Mouse (Mus musculus): ENCODE results near the gene Olfr765. TPM values are rescaled to one million over a fixed set of nuclear protein-coding genes. Genes with fewer than 3 reads are reported as not detected.
"Not testable (repeated sequence)": the region's sequence is repeated elsewhere in the genome, so short reads cannot be mapped to it uniquely, and the experiment has no call there.

Gene Olfr765
- not detected for total RNA-seq (2021)

DNA sequence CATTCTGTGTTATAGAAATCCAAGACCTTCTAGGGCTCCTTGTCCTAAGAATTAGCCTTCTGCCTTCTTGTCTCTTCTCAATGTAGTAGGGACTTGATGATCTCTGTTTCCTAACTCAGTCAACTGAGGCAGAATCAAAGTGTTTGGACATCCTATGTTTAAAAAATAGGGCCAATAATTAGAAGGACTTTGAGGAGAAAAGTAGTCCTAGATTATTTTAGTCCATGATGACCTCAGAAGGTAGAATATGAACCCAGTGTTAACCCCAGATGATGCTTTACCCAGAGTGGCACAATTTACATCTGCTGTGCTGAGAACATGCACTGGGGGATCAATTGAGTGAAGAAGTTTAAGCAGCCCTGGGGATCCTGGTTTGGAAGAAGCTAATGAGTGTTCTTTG, at the start of gene Olfr765:
Gene Olfr765 (minus strand): TSS at position 101 of the 400 bp plus-strand sequence.
- intact Hi-C loops (cut with DNase I); DNase-seq (ENCODE audit: low spot score): not testable (repeated sequence)

DNA sequence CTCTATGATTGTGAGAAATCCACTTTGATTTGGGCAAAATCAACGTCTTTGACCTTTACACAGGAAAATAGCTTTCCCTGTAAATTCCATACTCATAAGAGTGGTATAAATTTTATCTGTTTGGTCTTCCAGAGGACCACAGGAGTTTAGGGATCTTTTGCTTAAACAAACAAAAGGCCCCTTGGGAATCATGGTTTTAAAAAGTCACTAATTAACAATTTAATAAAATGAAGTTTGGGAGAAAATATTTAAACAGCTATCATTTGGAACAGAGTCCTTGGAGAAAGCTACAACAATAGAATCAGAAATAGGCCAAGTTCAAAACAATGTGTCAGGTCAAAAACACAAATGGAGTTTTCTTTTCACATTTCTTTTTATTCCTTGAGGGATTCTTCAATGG, 49.5 kb upstream of the Olfr765 start, which contains the start of gene Olfr768:
Gene Olfr768 (minus strand): TSS at position 101 of the 400 bp plus-strand sequence.
- DNase-seq (ENCODE audit: low spot score) = no peak
- intact Hi-C loops (cut with DNase I) = no loop called here

DNA sequence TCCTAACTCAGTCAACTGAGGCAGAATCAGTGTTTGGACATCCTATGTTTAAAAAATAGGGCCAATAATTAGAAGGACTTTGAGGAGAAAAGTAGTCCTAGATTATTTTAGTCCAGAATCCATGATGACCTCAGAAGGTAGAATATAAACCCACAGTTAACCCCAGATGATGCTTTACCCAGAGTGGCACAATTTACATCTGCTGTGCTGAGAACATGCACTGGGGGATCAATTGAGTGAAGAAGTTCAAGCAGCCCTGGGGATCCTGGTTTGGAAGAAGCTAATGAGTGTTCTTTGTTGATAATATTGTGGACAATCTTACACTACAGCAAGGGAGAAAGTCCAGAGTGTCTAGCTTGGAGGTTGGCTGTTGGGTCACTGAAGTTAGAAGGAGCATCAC, 33.0 kb upstream of the Olfr765 start, which contains the start of gene Olfr767:
Gene Olfr767 (minus strand): TSS at position 101 of the 400 bp plus-strand sequence.
- intact Hi-C loops (cut with DNase I); DNase-seq (ENCODE audit: low spot score): not testable (repeated sequence)

DNA sequence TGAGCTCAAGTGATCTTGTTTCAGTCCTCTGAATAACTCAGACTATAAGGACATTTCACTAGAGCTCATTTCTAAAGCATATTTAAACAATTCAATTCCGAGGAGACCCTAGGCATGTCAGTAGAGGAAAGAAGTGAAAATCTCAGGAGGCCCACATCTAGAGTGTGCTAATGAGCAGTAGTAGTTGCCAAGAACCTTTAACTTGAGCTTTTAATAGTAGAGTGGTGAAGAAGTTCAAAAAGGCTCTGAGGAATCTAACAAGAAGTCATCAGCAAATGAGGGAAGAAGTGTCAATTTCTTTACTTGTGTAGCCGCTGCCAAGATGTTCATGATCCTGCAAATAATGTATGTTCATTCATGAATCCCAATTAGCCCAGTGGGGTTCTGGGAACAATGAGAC, 19.1 kb upstream of the Olfr765 start, which contains the start of gene Olfr766-ps1:
Gene Olfr766-ps1 (minus strand): TSS at position 101 of the 400 bp plus-strand sequence.
- intact Hi-C loops (cut with DNase I) = no loop called here
- DNase-seq (ENCODE audit: low spot score) = no peak

DNA sequence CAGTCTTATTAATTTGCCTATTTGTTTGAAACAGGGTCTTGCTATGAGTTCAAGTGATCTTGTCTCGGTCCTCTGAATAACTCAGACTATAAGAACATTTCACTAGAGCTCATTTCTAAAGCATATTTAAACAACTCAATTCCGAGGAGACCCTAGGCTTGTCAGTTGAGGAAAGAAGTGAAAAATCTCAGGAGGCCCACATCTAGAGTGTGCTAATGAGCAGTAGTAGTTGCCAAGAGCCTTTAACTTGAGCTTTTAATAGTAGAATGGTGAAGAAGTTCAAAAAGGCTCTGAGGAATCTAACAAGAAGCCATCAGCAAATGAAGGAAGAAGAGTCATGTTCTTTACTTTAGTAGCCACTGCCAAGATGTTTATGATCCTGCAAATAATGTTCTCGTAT, 10.0 kb downstream of the Olfr765 start, which contains the start of gene Olfr764-ps1:
Gene Olfr764-ps1 (minus strand): TSS at position 101 of the 400 bp plus-strand sequence.
- no peak for DNase-seq (ENCODE audit: low spot score)

DNA sequence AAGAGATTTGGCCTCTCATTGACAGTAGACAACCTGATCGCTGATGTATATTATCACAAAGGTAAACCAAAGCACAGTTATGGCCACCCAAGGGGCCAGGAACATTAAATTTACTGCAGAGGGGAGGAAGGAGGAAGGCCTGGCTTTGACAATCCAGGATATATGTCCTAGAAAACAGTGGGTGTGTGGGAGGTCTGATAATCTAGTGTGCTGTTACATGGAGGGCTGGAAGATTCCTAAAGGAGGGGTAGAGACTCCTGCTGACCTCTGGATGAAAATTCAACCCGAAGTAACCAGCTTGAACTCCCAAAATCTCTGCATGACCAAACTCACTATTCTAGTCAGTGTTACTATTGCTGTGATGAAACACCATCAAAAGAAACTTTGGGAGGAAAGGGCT, 21.5 kb downstream of the Olfr765 start:
- no peak for DNase-seq (ENCODE audit: low spot score)
- intact Hi-C loops (cut with DNase I) = no loop called here

More for the DNA sequence above, 10.0 kb downstream of the Olfr765 start, which contains the start of gene Olfr764-ps1:
- intact Hi-C loops (cut with DNase I) = no loop called here

DNA sequence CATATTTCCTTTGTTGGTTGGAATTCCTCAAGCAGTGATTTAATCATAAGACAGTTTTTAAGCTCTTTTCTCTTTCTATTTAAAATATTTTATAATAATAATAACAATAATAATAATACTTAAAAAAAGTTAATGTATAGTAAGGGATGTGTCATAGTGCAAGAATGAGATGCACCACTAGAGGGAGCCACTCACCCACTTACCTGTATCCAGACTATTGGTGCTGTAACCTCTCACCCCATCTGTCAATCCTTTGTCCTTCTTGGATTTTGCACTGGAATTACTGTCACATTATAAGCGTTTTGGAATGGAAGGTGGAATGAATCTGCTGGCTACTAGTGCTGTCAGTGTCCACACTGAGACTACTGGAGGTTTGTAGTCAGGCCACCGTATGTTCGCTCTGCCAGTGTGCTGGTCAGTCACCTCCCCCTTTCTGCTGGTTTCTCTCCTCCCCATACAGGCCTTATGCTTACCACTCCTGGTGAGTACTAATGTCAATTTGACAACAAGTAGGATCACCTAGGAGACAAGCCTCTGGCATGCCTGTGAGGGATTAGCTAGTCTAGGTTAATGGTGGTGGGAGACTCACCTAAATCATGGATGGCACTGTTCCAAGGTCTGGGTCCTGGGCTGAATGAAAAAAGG, 23.7 kb downstream of the Olfr765 start:
- intact Hi-C loops (cut with DNase I) = no loop called here
- no peak for DNase-seq (ENCODE audit: low spot score)

DNA sequence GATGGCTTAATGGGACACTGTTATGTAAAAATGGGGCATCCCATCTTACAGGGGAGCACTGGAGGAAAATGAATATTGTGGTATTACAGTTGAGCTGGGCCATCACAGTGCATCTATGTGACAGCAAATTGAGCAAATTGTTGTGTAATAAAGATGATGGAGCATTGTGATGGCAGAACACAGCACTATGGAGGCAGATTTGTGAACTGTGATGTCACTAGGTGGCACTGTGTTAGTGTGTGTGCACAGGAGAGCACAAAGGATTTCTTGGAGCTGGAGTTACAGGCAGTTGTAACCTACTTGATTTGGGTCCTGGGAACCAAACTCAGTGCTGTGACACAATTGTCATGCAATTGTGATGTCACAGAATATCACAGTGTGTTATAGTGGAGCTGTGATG, 26.5 kb downstream of the Olfr765 start:
- no peak for DNase-seq (ENCODE audit: low spot score)
- intact Hi-C loops (cut with DNase I) = no loop called here

DNA sequence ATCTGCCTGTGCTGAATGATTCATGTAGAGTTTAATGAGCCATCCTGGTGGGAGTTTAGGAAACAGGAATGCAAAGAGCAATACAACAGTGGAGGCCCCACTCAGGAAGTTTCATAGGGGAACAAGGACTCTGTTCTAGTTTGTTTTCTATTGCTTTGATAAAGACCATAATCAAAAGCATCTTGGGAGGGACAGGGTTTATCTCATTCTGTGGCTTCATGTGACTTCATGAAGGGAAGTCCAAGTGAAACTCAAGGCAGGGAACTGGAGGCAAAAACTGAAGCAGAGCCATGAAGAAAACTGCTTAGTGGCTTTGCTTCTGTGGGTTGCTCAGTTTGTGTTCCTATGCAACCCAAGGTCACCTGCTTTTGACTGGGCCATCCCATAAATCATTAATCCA, 35.3 kb downstream of the Olfr765 start:
- intact Hi-C loops (cut with DNase I) = no loop called here
- DNase-seq (ENCODE audit: low spot score) = no peak

DNA sequence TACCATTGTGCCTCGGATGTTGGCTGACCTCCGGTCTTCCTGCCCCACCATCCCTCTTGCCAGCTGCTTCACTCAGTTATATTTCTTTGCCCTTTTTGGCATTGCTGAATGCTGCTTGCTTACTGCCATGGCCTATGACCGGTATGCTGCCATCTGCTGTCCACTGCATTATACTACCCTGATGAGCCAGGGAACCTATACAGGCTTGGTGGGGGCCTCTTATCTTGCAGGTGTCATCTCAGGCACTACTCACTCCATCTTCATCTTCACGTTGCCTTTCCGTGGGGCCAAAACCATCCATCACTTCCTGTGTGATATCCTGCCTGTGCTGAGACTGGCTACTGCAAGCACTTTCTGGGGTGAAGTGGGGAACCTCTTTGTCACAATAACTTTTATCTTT, 38.3 kb downstream of the Olfr765 start:
- intact Hi-C loops (cut with DNase I); DNase-seq (ENCODE audit: low spot score): not testable (repeated sequence)

DNA sequence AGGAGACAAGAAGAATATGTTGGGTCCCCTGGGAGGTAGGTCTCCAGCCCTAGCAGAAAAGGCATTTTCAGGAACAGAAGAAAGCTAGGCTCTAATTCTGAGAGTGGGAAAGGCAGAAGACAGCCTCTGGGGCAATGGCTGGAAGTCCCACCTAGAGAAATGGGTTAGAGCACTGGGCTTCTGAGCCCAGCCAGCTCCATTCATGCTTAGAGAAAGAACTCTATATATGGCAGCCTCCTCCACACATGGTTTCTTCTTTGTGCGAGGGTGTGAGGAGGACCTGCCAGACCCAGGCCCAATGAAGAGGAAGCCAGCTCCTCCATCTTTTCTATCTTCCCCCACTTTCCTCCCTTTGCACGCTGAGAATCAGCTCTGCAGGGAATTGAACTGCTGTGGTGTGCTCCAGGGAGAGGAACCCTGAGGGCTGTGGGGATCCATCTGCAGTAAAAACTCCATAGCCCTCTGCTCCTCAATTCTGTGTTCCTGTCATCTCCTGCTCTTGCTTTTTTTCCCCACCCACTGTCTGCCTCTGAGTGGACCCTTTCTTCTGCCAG, 39.4 kb downstream of the Olfr765 start, which contains the start of gene Olfr763:
Gene Olfr763 (plus strand): TSS at position 504 of the 554 bp plus-strand sequence.
- intact Hi-C loops (cut with DNase I) = no loop called here

DNA sequence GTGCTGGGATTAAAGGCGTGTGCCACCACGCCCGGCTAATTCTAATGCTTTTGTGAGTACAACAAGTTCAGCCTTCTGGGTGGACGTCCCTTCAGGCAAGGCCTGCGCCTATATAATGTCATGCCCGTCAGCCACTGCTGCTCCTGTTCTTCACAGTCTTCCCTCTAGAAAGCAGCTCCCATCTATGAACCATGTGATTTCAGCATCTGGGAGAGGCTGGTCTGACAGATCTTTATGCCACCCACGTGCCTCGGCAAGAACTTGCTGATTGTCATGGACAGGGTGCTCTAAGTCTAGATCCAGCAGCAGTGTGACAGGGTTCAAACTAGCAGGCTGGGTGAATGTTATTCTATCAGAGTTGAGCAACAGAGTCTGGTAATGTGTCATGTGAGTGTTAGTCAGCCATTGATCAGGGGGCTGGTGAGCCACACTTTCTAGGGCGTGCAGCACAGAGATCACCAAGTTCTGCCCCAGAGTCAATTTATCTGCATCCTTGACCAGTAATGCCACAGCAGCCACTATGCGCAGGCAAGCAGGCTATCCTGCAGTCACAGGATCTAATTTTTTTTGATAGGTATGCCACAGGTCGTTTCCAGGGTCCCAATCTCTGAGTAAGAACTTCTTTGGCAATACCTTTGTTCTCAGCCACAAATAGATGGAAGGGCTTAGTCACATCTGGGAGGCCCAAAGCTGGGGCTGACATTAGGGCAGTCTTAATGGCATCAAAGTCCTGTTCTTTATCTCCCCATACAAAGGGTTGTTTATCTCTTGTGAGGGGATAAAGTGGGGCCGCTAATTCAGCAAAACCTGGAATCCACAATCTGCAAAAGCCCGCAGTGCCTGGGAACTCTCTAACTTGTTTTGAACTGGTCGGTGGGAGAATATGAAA, 45.5 kb downstream of the Olfr765 start:
- intact Hi-C loops (cut with DNase I) = no loop called here
- no peak for DNase-seq (ENCODE audit: low spot score)

More for the DNA sequence above, 39.4 kb downstream of the Olfr765 start, which contains the start of gene Olfr763:
- DNase-seq (ENCODE audit: low spot score) = no peak

DNA sequence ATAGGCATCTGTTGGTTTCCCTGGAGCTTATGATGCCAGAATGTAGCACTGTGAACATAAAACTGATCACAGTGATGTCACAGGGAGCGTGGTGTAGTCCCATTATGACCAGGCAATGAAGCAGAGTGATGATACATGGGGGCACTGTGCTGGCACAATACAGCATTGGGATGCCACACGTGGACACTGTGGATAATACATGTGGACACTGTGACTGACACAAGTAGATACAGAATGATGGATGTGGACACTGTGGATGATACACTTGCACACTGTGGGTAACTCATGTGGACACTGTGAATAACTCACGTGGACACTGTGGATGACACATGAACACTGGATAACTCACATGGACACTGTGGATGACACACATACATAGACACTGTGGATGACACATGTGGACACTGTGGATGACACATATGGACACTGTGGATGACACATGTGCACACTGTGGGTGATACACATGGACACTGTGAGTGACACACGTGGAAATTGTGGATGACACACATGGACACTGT, 53.2 kb downstream of the Olfr765 start:
- intact Hi-C loops (cut with DNase I) = no loop called here
- no peak for DNase-seq (ENCODE audit: low spot score)

DNA sequence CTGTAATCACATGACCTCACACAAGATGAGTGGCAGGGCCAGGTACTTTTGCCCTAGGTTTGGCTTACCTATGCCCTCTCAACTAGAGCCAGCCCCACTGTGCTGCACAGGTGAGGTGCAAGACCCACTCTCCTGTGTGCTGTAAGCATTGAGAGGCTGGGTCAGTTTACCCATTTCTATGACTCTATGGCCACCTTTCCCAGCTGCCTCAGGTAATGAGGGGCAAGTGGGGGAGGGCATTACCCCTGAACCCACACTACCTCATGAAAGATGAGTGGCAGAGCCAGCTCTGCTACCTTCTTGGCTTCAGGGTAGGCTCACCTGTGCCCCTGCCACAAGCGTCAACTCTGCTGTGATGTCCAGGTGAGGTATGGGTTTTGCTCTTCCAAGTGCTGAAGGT, 54.0 kb downstream of the Olfr765 start:
- intact Hi-C loops (cut with DNase I) = no loop called here
- no peak for DNase-seq (ENCODE audit: low spot score)

Other genes with a start within 250 kb of the Olfr765 start
- gene Dnajc14, start 245.9 kb downstream of the Olfr765 start, total RNA-seq (2021) = 10 to 100 TPM; 31.8 to 38.2 TPM
- 1 to 10 TPM; 5.8 to 6.4 TPM for gene Tmem198b, start 245.6 kb downstream of the Olfr765 start, total RNA-seq (2021)
- 10 to 100 TPM; 38.7 to 44.0 TPM for gene Sarnp, start 232.7 kb downstream of the Olfr765 start, total RNA-seq (2021)
- gene Ormdl2, start 228.4 kb downstream of the Olfr765 start, total RNA-seq (2021) = 1 to 10 TPM; 7.6 to 9.2 TPM
- 1 to 10 TPM; 2.3 to 2.6 TPM for gene Gdf11, start 158.3 kb downstream of the Olfr765 start, total RNA-seq (2021)
- 100 to 1,000 TPM; 110 to 123 TPM for gene Cd63, start 149.0 kb downstream of the Olfr765 start, total RNA-seq (2021)
- gene Rdh5, start 127.1 kb downstream of the Olfr765 start, total RNA-seq (2021) = 1 to 10 TPM; 5.0 to 7.9 TPM
- 100 to 1,000 TPM; 183 to 185 TPM for gene Bloc1s1, start 126.0 kb downstream of the Olfr765 start, total RNA-seq (2021)
- 100 to 1,000 TPM; 165 to 176 TPM for gene Itga7, start 116.2 kb downstream of the Olfr765 start, total RNA-seq (2021)
- gene Mettl7b, start 89.0 kb downstream of the Olfr765 start, total RNA-seq (2021) = not detected
- gene Olfr9, start 60.6 kb downstream of the Olfr765 start, total RNA-seq (2021) = not detected
- not detected for gene Olfr763, start 39.2 kb downstream of the Olfr765 start, total RNA-seq (2021)
- not detected for gene Olfr764-ps1, start 10.1 kb downstream of the Olfr765 start, total RNA-seq (2021)
- gene Olfr766-ps1, start 19.0 kb upstream of the Olfr765 start, total RNA-seq (2021) = not detected
- not detected for gene Olfr767, start 32.9 kb upstream of the Olfr765 start, total RNA-seq (2021)
- gene Olfr768, start 49.4 kb upstream of the Olfr765 start, total RNA-seq (2021) = not detected
- gene Olfr769, start 67.9 kb upstream of the Olfr765 start, total RNA-seq (2021) = not detected
- gene Olfr770, start 89.0 kb upstream of the Olfr765 start, total RNA-seq (2021) = not detected
- gene Olfr771, start 114.8 kb upstream of the Olfr765 start, total RNA-seq (2021) = not detected
- not detected for gene Olfr772, start 127.9 kb upstream of the Olfr765 start, total RNA-seq (2021)
- gene Olfr773, start 137.4 kb upstream of the Olfr765 start, total RNA-seq (2021) = not detected
- gene Olfr774, start 186.2 kb upstream of the Olfr765 start, total RNA-seq (2021) = not detected
- not detected for gene Olfr775, start 198.4 kb upstream of the Olfr765 start, total RNA-seq (2021)
- not detected for gene Olfr776, start 209.1 kb upstream of the Olfr765 start, total RNA-seq (2021)
- not detected for gene Olfr777, start 221.5 kb upstream of the Olfr765 start, total RNA-seq (2021)